Mouse (Mus musculus) lung, adult 2 months (tissue): ENCODE measurements around the gene Irf8.

Experiments
- CTCF ChIP-seq: fragments of 200-500 bp; IDR thresholded peaks from 2 replicates; pipeline ENCODE4 v1.5.1; 2011; ENCODE audit warnings: mild to moderate bottlenecking, low read length, control low read depth; ENCODE audit not compliant: insufficient read depth
- POLR2A ChIP-seq: fragments of 200-500 bp; IDR thresholded peaks from 2 replicates; pipeline ENCODE4 v1.6.1; 2011; ENCODE audit warnings: low read depth, mild to moderate bottlenecking, control low read depth, low read length, borderline replicate concordance; ENCODE audit errors: extremely low read depth

- TF ChIP-seq POLR2A: no peak
- TF ChIP-seq CTCF: no peak
Observed at GRCm38 (mm10) chr8:120726051-120726450, 10.1 kb upstream of the Irf8 start.
